Mouse (Mus musculus) G1E (cell line): Measurements from ENCODE around the gene Slc4a5. TPM values are rescaled to one million over a fixed set of nuclear protein-coding genes. Genes with fewer than 3 reads are reported as not detected.

Experiments
- ATAC-seq: 2 replicates; pipeline ENCODE4 v1.8.0; 2016; ENCODE audit warnings: mild to moderate bottlenecking; ENCODE audit not compliant: insufficient number of reproducible peaks, poor library complexity, low FRiP score, severe bottlenecking; ENCODE audit errors: extremely low read depth
- DNase-seq: peaks from one replicate; pipeline ENCODE4 v3.0.0; 2012; ENCODE audit warnings: low spot score
- H3K27me3 ChIP-seq: 2 replicates; pipeline ENCODE4 v1.6.1; 2012; ENCODE audit warnings: mild to moderate bottlenecking, low read length, inconsistent platforms; ENCODE audit not compliant: insufficient read depth
- H3K36me3 ChIP-seq: replicated peaks from 2 replicates; pipeline ENCODE3; 2012; ENCODE audit warnings: mild to moderate bottlenecking, inconsistent platforms
- H3K4me1 ChIP-seq: 2 replicates; pipeline ENCODE4 v1.6.1; 2012; ENCODE audit warnings: low read depth, low read length, inconsistent platforms, mixed read lengths; ENCODE audit not compliant: insufficient read depth
- H3K4me3 ChIP-seq: 2 replicates; pipeline ENCODE4 v1.5.1; 2012; ENCODE audit warnings: low read depth, mild to moderate bottlenecking, inconsistent platforms, low read length, moderate library complexity, mixed read lengths
- H3K9me3 ChIP-seq: replicated peaks from 2 replicates; pipeline ENCODE4 v1.6.1; 2012; ENCODE audit warnings: inconsistent platforms
- CTCF ChIP-seq: IDR thresholded peaks from 2 replicates; pipeline ENCODE4 v1.5.1; 2012; ENCODE audit warnings: low read depth, low read length, inconsistent platforms, mixed read lengths
- GATA1 ChIP-seq: IDR thresholded peaks from 2 replicates; pipeline ENCODE4 v1.6.1; 2012; ENCODE audit warnings: borderline replicate concordance, low read length, inconsistent platforms, mixed read lengths
- GATA2 ChIP-seq: IDR thresholded peaks from 2 replicates; pipeline ENCODE4 v1.6.1; 2012; ENCODE audit warnings: low read depth, low read length, inconsistent platforms, borderline replicate concordance
- POLR2AphosphoS5 ChIP-seq: IDR thresholded peaks from 2 replicates; pipeline ENCODE4 v1.6.1; 2012; ENCODE audit warnings: low read depth, low read length, inconsistent platforms; ENCODE audit not compliant: insufficient replicate concordance
- TAL1 ChIP-seq: conservative IDR thresholded peaks from 2 replicates; pipeline ENCODE4 v1.6.1; 2012; ENCODE audit warnings: low read depth, low read length, inconsistent platforms, mixed read lengths
- polyA plus RNA-seq: library from polyadenylated mRNA; stranded (reverse); fragments of >175 nt; gene quantifications from 2 replicates; pipeline ENCODE4 v1.2.3, GENCODE M21; 2012
- total RNA-seq, 2 experiments: library from RNA; stranded (forward) in 1 of 2; stranded (reverse) in 1 of 2; fragments of 200-1000 nt in 1 of 2; fragments of >200 nt in 1 of 2; fragmentation: Nextera tagmentation in 1 of 2; gene quantifications; 2 replicates each; pipeline ENCODE4 v1.2.3; 2014 to 2017

The Slc4a5 gene
- total and polyA plus RNA-seq, 3 experiments, result 0.05 TPM; not detected in 2

DNA sequence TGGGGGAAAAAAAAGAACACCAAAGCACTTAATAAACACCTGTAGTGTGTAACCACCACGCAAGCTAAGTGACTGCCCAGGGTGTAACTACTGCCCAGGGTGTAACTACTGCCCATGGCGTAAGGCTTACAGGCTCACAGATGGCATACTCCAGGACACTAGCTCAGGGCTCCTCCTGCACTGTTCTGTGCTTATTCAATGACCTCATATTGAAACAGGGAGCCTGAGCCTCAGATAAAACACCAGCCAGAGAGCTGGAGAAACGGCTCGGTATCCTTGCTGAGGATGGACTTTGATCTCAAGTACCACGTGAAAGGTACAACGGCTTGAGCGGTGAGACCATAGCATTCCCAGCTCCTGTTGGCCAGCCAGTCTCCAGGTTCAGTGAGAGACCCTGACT, 92.4 kb downstream of the Slc4a5 start:
- DNase-seq, result no peak
- Histone ChIP-seq H3K27me3 (no peaks in the 10 kb centered on the region), H3K9me3 (no peaks in the 10 kb centered on the region), H3K4me1 (peaks cover 55% of the 10 kb centered on the region), H3K36me3 (peaks cover 81% of the 10 kb centered on the region), H3K4me3 (no peak overlapping the region)
- no peak for TF ChIP-seq GATA2
- no peak for TF ChIP-seq CTCF
- no peak for TF ChIP-seq POLR2AphosphoS5
- TF ChIP-seq GATA1, result no peak
- no peak for ATAC-seq

DNA sequence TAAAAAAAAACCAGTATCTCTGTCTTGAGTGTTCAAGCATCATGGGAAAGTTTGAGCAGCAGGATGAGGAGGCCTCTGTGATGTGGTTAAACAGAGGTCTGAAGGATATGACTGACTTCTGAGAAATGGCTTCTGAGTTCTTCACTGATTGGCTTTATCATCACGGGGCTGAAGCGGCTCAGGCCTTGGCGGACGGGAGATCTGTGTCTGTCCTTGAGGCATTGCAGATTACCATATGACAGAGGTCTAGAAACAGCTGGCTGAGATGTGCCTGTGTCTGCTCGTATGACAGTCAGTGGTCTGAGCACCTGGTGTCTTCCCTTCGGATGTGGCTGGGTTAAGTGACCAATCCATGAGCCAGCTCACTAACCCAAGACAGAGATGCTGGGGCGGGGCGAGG, 92.9 kb downstream of the Slc4a5 start:
- Histone ChIP-seq H3K9me3 (no peaks in the 10 kb centered on the region), H3K27me3 (no peaks in the 10 kb centered on the region), H3K4me1 (peaks cover 55% of the 10 kb centered on the region), H3K4me3 (no peak overlapping the region), H3K36me3 (peaks cover 76% of the 10 kb centered on the region)
- no peak for TF ChIP-seq TAL1
- TF ChIP-seq GATA2, result no peak
- TF ChIP-seq GATA1, result no peak
- no peak for TF ChIP-seq CTCF
- no peak for TF ChIP-seq POLR2AphosphoS5
- DNase-seq (no peak), ATAC-seq (no peak)

DNA sequence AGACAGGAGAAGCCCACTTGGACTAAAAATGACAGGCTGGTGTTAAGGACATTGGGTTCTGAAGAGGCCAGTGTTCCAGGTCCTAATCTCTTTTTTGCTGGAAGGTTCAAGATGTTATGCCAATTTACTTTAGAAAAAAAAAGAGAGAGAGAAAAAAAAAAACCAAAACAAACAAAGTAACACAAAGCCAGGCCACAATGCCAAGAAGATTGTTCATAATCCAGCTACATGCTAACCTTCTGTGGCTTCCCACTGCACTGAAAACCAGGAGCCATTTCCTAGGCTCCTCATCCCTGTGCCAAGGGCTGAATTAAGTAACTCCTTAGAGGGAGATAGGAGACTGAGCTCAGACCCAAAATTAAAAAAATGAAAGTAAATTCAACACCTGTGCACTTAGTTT, 95.7 kb downstream of the Slc4a5 start:
- no peak for TF ChIP-seq CTCF
- no peak for TF ChIP-seq POLR2AphosphoS5
- TF ChIP-seq GATA1, result no peak
- no peak for TF ChIP-seq TAL1
- no peak for TF ChIP-seq GATA2
- Histone ChIP-seq H3K4me3 (no peak overlapping the region; the same call in 1 of the 2 replicates), H3K36me3 (peaks cover 52% of the 10 kb centered on the region), H3K27me3 (no peaks in the 10 kb centered on the region), H3K9me3 (no peaks in the 10 kb centered on the region), H3K4me1 (peaks cover 59% of the 10 kb centered on the region)
- DNase-seq (no peak), ATAC-seq (no peak)

DNA sequence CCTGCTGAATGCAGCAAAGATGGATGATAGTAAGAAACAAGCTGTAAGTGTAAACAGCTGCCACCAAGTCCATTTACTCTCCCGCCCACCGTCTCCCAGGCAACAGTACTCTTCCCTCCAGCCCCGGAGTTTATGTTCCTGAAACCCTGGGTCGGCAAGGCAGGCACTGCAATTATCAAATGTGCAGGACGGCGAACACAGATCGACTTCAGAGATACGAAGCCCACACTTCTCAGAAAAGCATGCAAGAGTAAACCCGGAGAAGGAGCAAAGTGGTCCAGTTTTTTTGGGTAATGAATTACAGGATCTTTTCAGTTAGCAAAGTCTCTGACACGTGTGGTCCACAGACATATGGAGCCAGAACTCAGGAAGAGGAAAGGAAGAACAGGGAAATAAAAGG, 96.4 kb downstream of the Slc4a5 start:
- DNase-seq (peak; percentile 59), ATAC-seq (peak; percentile 50)
- H3K27me3 ChIP-seq, result no peaks in the 10 kb centered on the region
- TF ChIP-seq TAL1 (no peak), CTCF (no peak), GATA1 (no peak), POLR2AphosphoS5 (no peak), GATA2 (no peak)
- H3K4me1 ChIP-seq, result peaks cover 63% of the 10 kb centered on the region
- H3K9me3 ChIP-seq, result no peaks in the 10 kb centered on the region
- H3K4me3 ChIP-seq, result peak overlapping the region; percentile 99; the same call in 1 of the 2 replicates
- H3K36me3 ChIP-seq, result peaks cover 45% of the 10 kb centered on the region

DNA sequence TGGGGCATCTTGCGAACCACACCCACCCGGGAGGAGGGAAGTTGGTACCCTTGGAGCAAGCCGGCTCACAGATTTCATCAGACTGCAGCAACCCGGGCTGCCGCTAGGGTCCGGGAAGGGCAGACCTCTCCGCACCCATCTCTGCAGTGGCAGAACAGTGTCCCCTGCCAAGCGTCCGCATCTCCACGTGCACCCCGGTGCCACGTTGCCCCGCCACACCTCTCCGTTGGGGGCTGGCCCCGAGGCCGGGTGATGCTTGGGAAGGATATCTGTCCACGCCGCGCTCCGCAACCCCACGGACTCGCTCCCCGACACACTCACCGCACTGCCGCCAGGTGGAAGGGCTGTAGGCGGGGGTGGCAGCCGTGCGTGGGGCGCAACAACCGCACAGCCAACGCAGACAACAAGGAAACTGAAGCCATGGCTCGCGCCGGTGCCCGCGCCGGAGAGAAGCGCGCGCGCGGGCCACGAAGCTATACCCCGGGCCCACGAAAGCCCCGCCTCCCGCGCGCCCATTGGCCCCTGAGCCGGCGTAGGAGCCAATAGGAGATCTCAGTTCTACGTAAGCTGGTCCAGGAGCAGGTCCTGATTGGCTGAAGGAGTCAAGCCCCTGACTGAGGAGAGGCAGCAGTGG, 97.6 kb downstream of the Slc4a5 start:
- ATAC-seq (peak; percentile 94), DNase-seq (peak; percentile 99)
- Histone ChIP-seq H3K4me1 (peaks cover 62% of the 10 kb centered on the region), H3K4me3 (peak overlapping the region; percentile 99), H3K9me3 (no peaks in the 10 kb centered on the region), H3K27me3 (no peaks in the 10 kb centered on the region), H3K36me3 (peaks cover 37% of the 10 kb centered on the region)
- no peak for TF ChIP-seq POLR2AphosphoS5
- no peak for TF ChIP-seq GATA2
- no peak for TF ChIP-seq GATA1
- TF ChIP-seq TAL1, result no peak
- peak; percentile 70 for TF ChIP-seq CTCF

DNA sequence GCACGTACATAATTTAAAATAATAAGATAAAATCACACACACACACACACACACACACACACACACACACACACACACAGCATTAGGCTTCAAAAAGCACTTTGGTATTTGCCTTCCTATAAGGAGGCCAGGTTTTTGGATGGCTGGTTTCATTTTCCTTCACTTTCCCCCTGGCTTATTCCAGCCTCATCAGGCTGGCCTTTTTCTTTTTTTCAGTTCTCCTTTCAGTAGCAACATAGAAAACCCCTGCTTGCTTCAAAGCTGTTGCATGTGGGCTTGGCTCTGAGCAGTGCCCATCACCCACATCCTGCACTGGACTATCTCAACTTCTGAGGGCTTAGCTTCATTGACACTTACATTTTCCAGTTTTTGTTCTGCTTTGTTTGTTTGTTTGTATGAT, 102.3 kb downstream of the Slc4a5 start:
- ATAC-seq, result no peak
- H3K27me3 ChIP-seq, result no peaks in the 10 kb centered on the region

DNA sequence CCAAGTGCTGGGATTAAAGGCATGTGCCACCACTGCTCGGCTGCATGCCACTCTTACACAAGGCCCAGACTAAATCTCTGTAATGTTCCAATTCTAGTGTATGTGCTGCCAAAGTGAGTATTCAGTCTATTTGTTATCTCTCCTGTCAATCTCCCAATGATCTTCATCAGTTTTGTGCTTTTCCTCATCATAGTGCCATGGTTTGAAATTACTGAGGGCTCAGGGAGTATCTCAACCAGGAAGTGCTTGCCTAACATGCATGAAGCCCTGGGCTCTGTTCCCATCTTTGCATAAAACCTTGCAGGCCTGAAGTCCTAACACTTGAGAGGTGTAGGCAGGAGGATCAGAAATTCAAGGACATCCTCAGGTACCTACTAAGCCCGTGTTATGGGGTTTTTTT, 103.2 kb downstream of the Slc4a5 start:
- Histone ChIP-seq H3K4me3 (no peak overlapping the region), H3K36me3 (peaks cover 17% of the 10 kb centered on the region), H3K4me1 (peaks cover 41% of the 10 kb centered on the region), H3K27me3 (no peaks in the 10 kb centered on the region), H3K9me3 (no peaks in the 10 kb centered on the region)
- ATAC-seq (no peak), DNase-seq (no peak)
- TF ChIP-seq GATA1, result no peak
- no peak for TF ChIP-seq CTCF
- TF ChIP-seq GATA2, result no peak
- TF ChIP-seq POLR2AphosphoS5, result no peak

More for the DNA sequence above, 102.3 kb downstream of the Slc4a5 start:
- TF ChIP-seq GATA1, result no peak
- no peak for DNase-seq
- Histone ChIP-seq H3K36me3 (peaks cover 16% of the 10 kb centered on the region), H3K9me3 (no peaks in the 10 kb centered on the region), H3K4me3 (no peak overlapping the region), H3K4me1 (peaks cover 38% of the 10 kb centered on the region)
